Mouse (Mus musculus) G1E-ER4 (cell line): Measurements from ENCODE around the gene Tnfrsf22. TPM values are rescaled to one million over a fixed set of nuclear protein-coding genes. Genes with fewer than 3 reads are reported as not detected.

Experiments used
- GATA1 ChIP-seq: IDR thresholded peaks from one replicate; pipeline ENCODE4 v1.8.0; 2012; ENCODE audit warnings: low read length, inconsistent platforms
- polyA plus RNA-seq: library from polyadenylated mRNA; stranded (reverse); fragments of >175 nt; gene quantifications from 2 replicates; pipeline ENCODE4 v1.2.3, GENCODE M21; 2012

Gene Tnfrsf22
- polyA plus RNA-seq, 1 experiment = not detected

DNA sequence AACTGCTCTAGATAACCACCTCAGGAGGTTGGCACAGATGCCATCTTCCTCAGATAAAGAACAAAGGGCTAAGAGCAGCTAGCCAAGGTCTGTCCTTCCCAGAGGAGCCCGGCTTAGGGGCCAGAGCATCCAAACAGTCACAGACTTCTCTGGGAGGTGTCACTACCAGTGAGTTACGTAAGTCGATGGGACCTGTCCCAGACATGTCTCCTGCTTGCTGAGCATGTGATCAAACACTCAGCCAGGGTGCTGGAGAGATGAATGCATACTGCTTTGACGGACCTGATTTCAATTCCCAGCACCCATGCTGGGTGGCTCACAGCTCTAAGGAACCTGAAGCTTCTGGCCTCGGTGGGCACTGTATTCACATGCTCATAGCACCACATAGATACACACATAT is 61.9 kb downstream of the Tnfrsf22 start:
- no peak for TF ChIP-seq GATA1

Other genes with a start within 250 kb of the Tnfrsf22 start
- not detected in 2 replicates for gene Cdkn1c, start 188.6 kb downstream of the Tnfrsf22 start, polyA plus RNA-seq
- gene Slc22a18, start 175.9 kb downstream of the Tnfrsf22 start, polyA plus RNA-seq = 0.65 and 0.99 TPM in 2 replicates
- gene Phlda2, start 146.5 kb downstream of the Tnfrsf22 start, polyA plus RNA-seq = not detected in 2 replicates
- 66.4 and 82.6 TPM in 2 replicates for gene Nap1l4, start 100.6 kb downstream of the Tnfrsf22 start, polyA plus RNA-seq
- gene Cars, start 49.6 kb downstream of the Tnfrsf22 start, polyA plus RNA-seq = 52.3 and 53.8 TPM in 2 replicates
- not detected in 2 replicates for gene Tnfrsf26, start 20.9 kb downstream of the Tnfrsf22 start, polyA plus RNA-seq
- not detected in 2 replicates for gene Tnfrsf23, start 36.2 kb upstream of the Tnfrsf22 start, polyA plus RNA-seq
- gene Osbpl5, start 107.3 kb upstream of the Tnfrsf22 start, polyA plus RNA-seq = not detected in 2 replicates
- gene Mrgprg, start 117.3 kb upstream of the Tnfrsf22 start, polyA plus RNA-seq = not detected in 2 replicates
- gene Mrgpre, start 134.8 kb upstream of the Tnfrsf22 start, polyA plus RNA-seq = not detected in 2 replicates
- gene Nadsyn1, start 173.2 kb upstream of the Tnfrsf22 start, polyA plus RNA-seq = 1.8 and 3.3 TPM in 2 replicates
- gene Dhcr7, start 173.5 kb upstream of the Tnfrsf22 start, polyA plus RNA-seq = 19.0 and 29.5 TPM in 2 replicates
- 0.06 TPM in 1 of 2 replicates, not detected in the other for gene Gm498, start 217.2 kb upstream of the Tnfrsf22 start, polyA plus RNA-seq